Mouse (Mus musculus): ENCODE data around the gene Polr1c. TPM values are rescaled to one million over a fixed set of nuclear protein-coding genes. Genes with fewer than 3 reads are reported as not detected.

The Polr1c gene
- total and polyA plus RNA-seq, 2 experiments from 2014 or later = 27.2 to 38.3 TPM

DNA sequence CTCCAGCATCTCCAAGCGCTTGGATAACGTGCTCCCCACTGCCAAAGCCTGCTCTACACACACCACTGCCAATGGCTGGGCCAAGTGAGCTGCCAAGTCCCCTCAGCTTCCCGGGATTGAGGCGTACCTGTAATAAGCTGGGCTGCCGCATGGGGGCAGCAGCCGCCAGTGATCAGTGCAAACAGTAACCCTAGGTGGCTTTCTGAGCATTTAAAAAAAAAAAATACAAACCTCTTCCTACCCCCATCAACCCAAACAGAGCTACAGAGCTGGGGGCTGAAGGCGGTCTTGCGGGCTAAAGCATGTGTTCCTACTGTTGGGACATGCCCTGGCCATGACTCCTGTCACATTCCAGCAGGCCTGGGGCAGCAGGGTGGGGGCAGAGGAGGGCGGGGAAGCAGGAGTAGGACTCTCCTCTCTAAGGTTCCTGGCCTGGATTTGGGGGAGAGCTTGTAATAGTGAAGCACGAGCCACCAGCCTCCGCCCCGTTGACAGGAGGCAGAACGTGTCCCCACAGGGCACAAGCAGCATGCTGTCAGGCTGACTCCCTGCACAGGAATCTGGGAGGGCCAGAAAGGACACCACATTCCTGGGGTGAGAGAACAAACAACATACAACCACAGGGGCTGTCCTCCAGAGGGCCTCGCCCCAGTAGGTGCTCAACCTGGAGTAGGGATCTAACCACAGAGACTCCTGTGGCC, 18.2 kb upstream of the Polr1c start:
- Histone ChIP-seq H3K27ac (ENCODE audit: low read depth) (0 out of 2 replicates have a peak overlapping the region, but pooled peaks have one; percentile 8), H3K27me3 (ENCODE audit: control insufficient read depth, insufficient read depth, low read length) (no peaks in the 10 kb centered on the region), H3K9ac (replicated peaks; ENCODE audit: low read depth, low read length) (no peak overlapping the region; the same call in 1 of the 2 replicates), H3K9me3 (replicated peaks; ENCODE audit: control insufficient read depth, low read length) (no peaks in the 10 kb centered on the region), H3K4me3 (ENCODE audit: low read depth, low read length) (no peak overlapping the region), H3K36me3 (replicated peaks; ENCODE audit: control insufficient read depth, insufficient read depth, low read length) (peaks cover 55% of the 10 kb centered on the region), H3K4me1 (ENCODE audit: control insufficient read depth, insufficient read depth) (0 out of 2 replicates have a peak, but pooled peaks cover 4% of the 10 kb centered on the region), H3K4me2 (ENCODE audit: low read depth, low read length) (no peak overlapping the region)
- peak; percentile 84 for TF ChIP-seq CTCF (IDR thresholded peaks at IDR 0.05; ENCODE audit: low read depth)
- no peak for TF ChIP-seq EP300 (IDR thresholded peaks at IDR 0.05; ENCODE audit: low read depth)
- 16% methylated on average over 14 of the region's 14 CpGs for WGBS
- DNase-seq (ENCODE audit: low spot score) (peak; percentile 73), ATAC-seq (ENCODE audit: insufficient read depth, low read depth) (peak; percentile 68)

DNA sequence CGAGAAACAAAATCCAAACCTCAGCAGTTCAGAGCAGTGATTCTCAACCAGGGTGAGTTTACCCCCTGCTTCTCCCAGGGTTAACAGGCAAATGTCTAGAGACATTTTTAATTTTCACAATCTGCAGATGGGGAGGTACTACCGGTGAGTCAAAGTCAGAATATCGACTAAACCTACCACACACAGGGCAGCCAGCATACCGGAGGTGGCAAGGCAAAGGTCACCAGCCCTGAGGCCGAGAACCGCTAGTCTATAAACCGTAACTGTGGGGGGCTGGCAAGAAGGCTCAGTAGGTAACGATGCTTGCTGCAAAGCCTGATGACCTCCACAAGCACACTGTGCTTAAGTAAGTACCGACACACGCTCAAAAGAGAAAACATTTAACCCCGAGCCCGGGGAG, 17.6 kb upstream of the Polr1c start:
- 87% methylated on average over 12 of the region's 12 CpGs for WGBS
- no peak overlapping the region for H3K4me3 ChIP-seq (ENCODE audit: low read depth, low read length)
- H3K9me3 ChIP-seq (replicated peaks; ENCODE audit: control insufficient read depth, low read length) = no peaks in the 10 kb centered on the region
- H3K27ac ChIP-seq (ENCODE audit: low read depth) = no peak overlapping the region
- H3K36me3 ChIP-seq (replicated peaks; ENCODE audit: control insufficient read depth, insufficient read depth, low read length) = peaks cover 55% of the 10 kb centered on the region
- ATAC-seq (ENCODE audit: insufficient read depth, low read depth) (no peak), DNase-seq (ENCODE audit: low spot score) (no peak)
- H3K9ac ChIP-seq (replicated peaks; ENCODE audit: low read depth, low read length) = no peak overlapping the region
- TF ChIP-seq EP300 (IDR thresholded peaks at IDR 0.05; ENCODE audit: low read depth) (no peak), CTCF (IDR thresholded peaks at IDR 0.05; ENCODE audit: low read depth) (no peak)
- no peak overlapping the region for H3K4me2 ChIP-seq (ENCODE audit: low read depth, low read length)
- no peaks in the 10 kb centered on the region for H3K27me3 ChIP-seq (ENCODE audit: control insufficient read depth, insufficient read depth, low read length)
- 0 out of 2 replicates have a peak, but pooled peaks cover 4% of the 10 kb centered on the region for H3K4me1 ChIP-seq (ENCODE audit: control insufficient read depth, insufficient read depth)

DNA sequence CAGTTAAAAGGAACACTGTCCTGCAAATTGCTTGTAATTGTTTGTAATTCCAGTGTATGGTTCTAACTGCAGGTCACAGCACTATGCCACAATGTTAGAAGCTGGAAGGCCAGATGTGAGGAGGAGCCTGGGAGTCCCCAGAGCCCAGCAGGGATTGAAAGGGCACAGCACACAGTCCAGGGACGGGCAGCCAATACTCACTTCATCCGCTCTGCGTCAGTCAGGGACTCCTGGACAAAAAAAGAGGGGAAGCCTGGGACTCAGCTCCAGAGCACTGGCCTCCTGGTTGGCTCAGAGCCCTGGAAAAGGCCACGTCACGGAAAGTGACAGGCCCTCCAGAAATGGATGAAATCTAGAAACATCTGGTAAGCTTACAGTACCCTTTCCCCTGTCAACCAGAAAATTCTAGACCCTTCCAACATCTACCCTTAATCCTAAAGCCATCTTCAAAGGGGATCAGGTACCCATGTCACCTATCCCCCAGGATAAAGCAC, 14.4 kb upstream of the Polr1c start:
- Histone ChIP-seq H3K4me3 (ENCODE audit: low read depth, low read length) (no peak overlapping the region), H3K9ac (replicated peaks; ENCODE audit: low read depth, low read length) (no peak overlapping the region), H3K27me3 (ENCODE audit: control insufficient read depth, insufficient read depth, low read length) (no peaks in the 10 kb centered on the region), H3K9me3 (replicated peaks; ENCODE audit: control insufficient read depth, low read length) (no peaks in the 10 kb centered on the region), H3K4me2 (ENCODE audit: low read depth, low read length) (no peak overlapping the region), H3K4me1 (ENCODE audit: control insufficient read depth, insufficient read depth) (no peaks in the 10 kb centered on the region), H3K36me3 (replicated peaks; ENCODE audit: control insufficient read depth, insufficient read depth, low read length) (peaks cover 84% of the 10 kb centered on the region), H3K27ac (ENCODE audit: low read depth) (no peak overlapping the region)
- 63% methylated on average over 5 of the region's 5 CpGs for WGBS
- ATAC-seq (ENCODE audit: insufficient read depth, low read depth) = no peak
- TF ChIP-seq EP300 (IDR thresholded peaks at IDR 0.05; ENCODE audit: low read depth) = no peak
- no peak for TF ChIP-seq CTCF (IDR thresholded peaks at IDR 0.05; ENCODE audit: low read depth)
- DNase-seq (ENCODE audit: low spot score) = no peak

DNA sequence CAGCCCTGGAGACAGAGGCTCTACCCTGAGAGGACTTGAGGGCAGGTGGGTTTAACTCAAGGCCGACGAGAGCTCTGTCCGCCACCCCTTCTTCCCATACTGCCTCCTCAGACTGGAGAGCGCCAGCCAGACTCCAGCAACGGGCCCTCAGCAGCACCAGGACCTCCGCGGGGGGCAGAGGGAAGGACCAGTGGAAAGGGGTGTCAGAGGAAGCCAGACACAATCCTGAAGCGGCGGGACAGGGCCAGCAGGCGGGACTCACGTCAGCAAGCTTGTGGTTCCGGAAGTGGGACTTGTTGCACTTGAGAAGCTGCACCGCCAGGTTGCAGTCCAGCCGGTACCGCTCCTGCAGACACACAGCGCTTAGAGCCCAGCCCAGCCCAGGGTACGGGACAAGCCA, 11.8 kb upstream of the Polr1c start:
- Histone ChIP-seq H3K4me1 (ENCODE audit: control insufficient read depth, insufficient read depth) (no peaks in the 10 kb centered on the region), H3K27ac (ENCODE audit: low read depth) (no peak overlapping the region), H3K4me3 (ENCODE audit: low read depth, low read length) (no peak overlapping the region), H3K4me2 (ENCODE audit: low read depth, low read length) (no peak overlapping the region), H3K9ac (replicated peaks; ENCODE audit: low read depth, low read length) (no peak overlapping the region), H3K27me3 (ENCODE audit: control insufficient read depth, insufficient read depth, low read length) (peaks cover 5% of the 10 kb centered on the region), H3K36me3 (replicated peaks; ENCODE audit: control insufficient read depth, insufficient read depth, low read length) (peaks cover 75% of the 10 kb centered on the region), H3K9me3 (replicated peaks; ENCODE audit: control insufficient read depth, low read length) (no peaks in the 10 kb centered on the region)
- no peak for TF ChIP-seq EP300 (IDR thresholded peaks at IDR 0.05; ENCODE audit: low read depth)
- no peak for TF ChIP-seq CTCF (IDR thresholded peaks at IDR 0.05; ENCODE audit: low read depth)
- 80% methylated on average over 17 of the region's 17 CpGs for WGBS
- DNase-seq (ENCODE audit: low spot score) = no peak
- ATAC-seq (ENCODE audit: insufficient read depth, low read depth) = no peak

DNA sequence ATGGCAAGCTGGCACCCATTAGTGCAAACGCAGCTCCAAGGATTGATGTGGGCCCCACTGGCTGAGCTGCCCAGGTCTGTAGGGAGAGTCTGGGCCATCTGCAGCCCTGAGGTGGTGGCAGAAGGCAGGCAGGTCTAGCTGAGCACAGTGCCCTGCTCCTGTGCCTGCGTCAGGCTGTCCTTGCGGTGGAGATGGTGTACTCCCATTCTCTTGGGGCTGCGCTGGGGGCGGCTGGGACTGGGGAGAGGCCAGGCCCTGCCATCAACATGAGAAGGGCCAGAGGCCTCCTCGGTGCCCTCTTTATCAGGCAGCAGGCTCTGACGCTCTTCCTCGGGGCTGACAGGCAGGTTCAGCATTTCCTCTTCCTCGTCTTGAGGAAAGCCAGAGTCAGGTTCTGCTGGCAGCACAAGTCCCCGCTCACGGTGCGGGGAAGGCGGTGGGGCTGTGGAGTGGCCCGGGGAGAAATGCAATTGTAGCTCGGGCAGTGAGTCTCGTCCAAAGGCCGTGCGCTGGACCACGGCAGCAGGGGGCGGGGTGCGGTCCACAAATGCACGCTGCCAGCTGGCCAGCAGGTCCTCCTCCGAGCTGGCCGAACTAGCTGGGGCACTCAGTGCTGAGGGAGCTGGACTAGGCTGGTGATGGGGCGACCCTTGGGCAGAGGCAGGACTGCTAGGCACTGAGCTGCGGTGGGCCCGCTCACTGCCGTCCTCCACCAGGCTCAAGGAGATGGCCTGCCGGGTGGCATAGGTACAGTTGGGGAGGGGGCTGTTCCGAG, 10.6 kb upstream of the Polr1c start:
- no peak for TF ChIP-seq CTCF (IDR thresholded peaks at IDR 0.05; ENCODE audit: low read depth)
- Histone ChIP-seq H3K4me2 (ENCODE audit: low read depth, low read length) (no peak overlapping the region), H3K9me3 (replicated peaks; ENCODE audit: control insufficient read depth, low read length) (no peaks in the 10 kb centered on the region), H3K27me3 (ENCODE audit: control insufficient read depth, insufficient read depth, low read length) (peaks cover 15% of the 10 kb centered on the region), H3K4me1 (ENCODE audit: control insufficient read depth, insufficient read depth) (peaks cover 8% of the 10 kb centered on the region), H3K9ac (replicated peaks; ENCODE audit: low read depth, low read length) (no peak overlapping the region), H3K36me3 (replicated peaks; ENCODE audit: control insufficient read depth, insufficient read depth, low read length) (peaks cover 63% of the 10 kb centered on the region), H3K27ac (ENCODE audit: low read depth) (no peak overlapping the region), H3K4me3 (ENCODE audit: low read depth, low read length) (no peak overlapping the region)
- 76% methylated on average over 30 of the region's 30 CpGs for WGBS
- 0 out of 2 replicates have a peak, but pooled peaks have one; percentile 8 for ATAC-seq (ENCODE audit: insufficient read depth, low read depth)
- DNase-seq (ENCODE audit: low spot score) = no peak
